Mouse (Mus musculus): ENCODE measurements around the gene Olfr181. TPM values are rescaled to one million over a fixed set of nuclear protein-coding genes. Genes with fewer than 3 reads are reported as not detected.
A peak's percentile ranks its signal among the peaks of the same experiment; 100 is the strongest.

The Olfr181 gene
- not detected in 2 replicates for total RNA-seq (2014; rRNA removed)
- not detected in 2 replicates for polyA plus RNA-seq (2015; fragmentation: Nextera tagmentation; extraction: Ambion mirVana)

DNA sequence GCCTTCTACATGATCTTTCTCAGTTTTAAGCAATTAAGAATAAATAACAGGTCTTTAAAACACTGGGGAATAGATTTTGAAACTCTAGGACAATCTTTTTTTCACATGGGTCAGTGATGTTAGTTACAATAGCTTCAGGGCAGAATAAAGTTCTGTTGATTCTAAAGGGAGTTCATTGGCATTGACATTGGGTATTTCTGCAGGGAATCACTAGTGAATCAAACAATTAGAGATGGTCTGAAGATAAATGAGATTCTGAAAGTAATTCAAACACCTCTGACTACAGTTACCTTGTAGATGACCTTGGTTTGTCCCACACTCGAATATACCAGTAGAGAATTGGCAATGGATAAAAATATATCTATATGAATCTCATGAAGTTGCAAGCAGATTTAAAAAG is at the start of gene Olfr181:
Olfr181 (minus strand) TSS at position 101 of the 400 bp plus-strand sequence.
- TF ChIP-seq CTCF (IDR thresholded peaks at IDR 0.05; ENCODE audit: low read depth), result no peak
- Histone ChIP-seq H3K36me3 (ENCODE audit: insufficient read depth) (no peaks in the 10 kb centered on the region), H3K27me3 (ENCODE audit: insufficient read depth, low read length) (no peaks in the 10 kb centered on the region), H3K9ac (no peak within 1 kb of the TSS), H3K4me2 (ENCODE audit: low read depth) (no peak within 1 kb of the TSS), H3K4me3 (ENCODE audit: low read depth, low read length) (no peak within 1 kb of the TSS), H3K9me3 (ENCODE audit: low read length) (no peaks in the 10 kb centered on the region), H3K27ac (ENCODE audit: low read depth, low read length) (no peak within 1 kb of the TSS), H3K4me1 (ENCODE audit: insufficient read depth) (no peaks in the 10 kb centered on the region)
- 65% methylated on average over 1 of the region's 1 CpGs for WGBS
- no peak for DNase-seq
- ATAC-seq, result no peak

DNA sequence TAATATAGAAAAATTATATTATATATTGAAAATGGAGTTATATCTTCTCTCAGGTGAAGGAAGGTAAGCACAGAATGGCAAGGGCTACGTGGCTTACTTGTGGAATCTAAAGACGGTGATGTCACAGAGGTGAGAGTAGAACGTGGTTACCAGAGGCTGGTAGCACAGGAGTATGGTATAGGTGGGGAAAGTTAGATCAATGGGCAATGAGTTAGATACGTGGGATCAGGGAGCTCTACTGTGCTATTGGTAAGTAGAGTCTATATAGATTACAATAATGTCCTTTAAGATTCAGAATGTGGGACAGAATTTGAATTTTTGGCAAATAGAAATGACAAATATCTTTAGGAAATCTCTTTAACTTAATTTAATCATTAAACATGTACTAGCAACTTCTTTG is 737 bp upstream of the Olfr181 start, which contains the start of gene Olfr180:
Olfr180 (minus strand) TSS at position 101 of the 400 bp plus-strand sequence.
- Histone ChIP-seq H3K36me3 (ENCODE audit: insufficient read depth) (no peaks in the 10 kb centered on the region), H3K9me3 (ENCODE audit: low read length) (no peaks in the 10 kb centered on the region), H3K4me2 (ENCODE audit: low read depth) (no peak within 1 kb of the TSS), H3K4me1 (ENCODE audit: insufficient read depth) (no peaks in the 10 kb centered on the region), H3K27me3 (ENCODE audit: insufficient read depth, low read length) (no peaks in the 10 kb centered on the region), H3K4me3 (ENCODE audit: low read depth, low read length) (no peak within 1 kb of the TSS), H3K9ac (no peak within 1 kb of the TSS), H3K27ac (ENCODE audit: low read depth, low read length) (no peak within 1 kb of the TSS)
- DNase-seq, result no peak
- 79% methylated on average over 4 of the region's 4 CpGs for WGBS
- no peak for ATAC-seq
- no peak for TF ChIP-seq CTCF (IDR thresholded peaks at IDR 0.05; ENCODE audit: low read depth)

DNA sequence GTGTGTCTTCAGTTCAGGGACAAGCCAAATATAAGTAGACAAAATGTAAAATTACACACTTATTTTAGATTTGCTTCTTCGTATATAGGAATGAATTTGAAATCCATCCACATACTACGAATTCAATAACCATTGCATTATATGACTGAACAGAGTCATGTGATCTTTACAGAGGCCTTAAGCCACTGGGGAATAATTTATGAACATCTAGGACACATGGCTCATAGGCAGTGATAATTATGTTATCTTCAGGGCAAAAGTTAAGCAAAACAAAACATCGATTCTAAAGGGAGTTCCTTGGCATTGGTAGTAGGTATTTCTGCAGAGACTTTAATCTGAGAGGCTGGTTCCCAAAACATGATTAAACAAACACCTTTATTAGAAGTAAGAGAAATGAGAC is 36.6 kb downstream of the Olfr181 start, which contains the start of gene Olfr178:
Olfr178 (minus strand) TSS at position 101 of the 400 bp plus-strand sequence.
- Histone ChIP-seq H3K4me3 (ENCODE audit: low read depth, low read length) (no peak within 1 kb of the TSS), H3K27me3 (ENCODE audit: insufficient read depth, low read length) (no peaks in the 10 kb centered on the region), H3K9ac (no peak within 1 kb of the TSS), H3K36me3 (ENCODE audit: insufficient read depth) (no peaks in the 10 kb centered on the region), H3K9me3 (ENCODE audit: low read length) (no peaks in the 10 kb centered on the region), H3K4me2 (ENCODE audit: low read depth) (no peak within 1 kb of the TSS), H3K27ac (ENCODE audit: low read depth, low read length) (no peak within 1 kb of the TSS), H3K4me1 (ENCODE audit: insufficient read depth) (no peaks in the 10 kb centered on the region)
- TF ChIP-seq CTCF (IDR thresholded peaks at IDR 0.05; ENCODE audit: low read depth), result no peak
- ATAC-seq (no peak), DNase-seq (no peak)
- 88% methylated on average over 3 of the region's 3 CpGs for WGBS

DNA sequence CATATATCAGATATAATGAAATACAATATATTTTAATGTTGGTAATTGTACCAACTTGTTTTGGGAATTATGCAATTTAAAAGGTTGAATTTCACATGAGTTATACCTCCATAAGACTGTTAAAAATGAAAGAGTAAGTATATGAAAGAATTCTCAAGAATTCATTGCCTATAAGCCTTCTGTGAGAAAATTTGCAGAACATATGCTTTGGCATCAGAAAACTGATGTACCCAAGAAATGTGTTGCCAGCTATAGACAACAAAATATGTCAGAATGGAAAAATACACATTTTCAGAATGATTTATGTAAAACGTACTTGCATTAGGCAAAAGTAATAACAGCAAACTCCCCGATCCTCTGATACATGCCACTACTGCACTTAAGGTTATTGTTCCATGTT is 44.1 kb downstream of the Olfr181 start:
- 78% methylated on average over 2 of the region's 2 CpGs for WGBS
- H3K4me3 ChIP-seq (ENCODE audit: low read depth, low read length), result no peak overlapping the region
- DNase-seq (peak; percentile 20), ATAC-seq (no peak)
- TF ChIP-seq CTCF (IDR thresholded peaks at IDR 0.05; ENCODE audit: low read depth), result no peak
- no peaks in the 10 kb centered on the region for H3K9me3 ChIP-seq (ENCODE audit: low read length)
- no peak overlapping the region for H3K9ac ChIP-seq
- H3K4me2 ChIP-seq (ENCODE audit: low read depth), result no peak overlapping the region
- no peaks in the 10 kb centered on the region for H3K4me1 ChIP-seq (ENCODE audit: insufficient read depth)
- no peak overlapping the region for H3K27ac ChIP-seq (ENCODE audit: low read depth, low read length)
- H3K27me3 ChIP-seq (ENCODE audit: insufficient read depth, low read length), result no peaks in the 10 kb centered on the region
- no peaks in the 10 kb centered on the region for H3K36me3 ChIP-seq (ENCODE audit: insufficient read depth)

Other genes with a start within 250 kb of the Olfr181 start
- gene Gpr15, start 209.7 kb downstream of the Olfr181 start, total RNA-seq (2014; rRNA removed), result 0.14 TPM in 1 of 2 replicates, not detected in the other
- not detected in 2 replicates for gene Gpr15, start 209.7 kb downstream of the Olfr181 start, polyA plus RNA-seq (2015; fragmentation: Nextera tagmentation; extraction: Ambion mirVana)
- 42.9 and 54.8 TPM in 2 replicates for gene Cldnd1, start 200.8 kb downstream of the Olfr181 start, total RNA-seq (2014; rRNA removed)
- gene Cldnd1, start 200.8 kb downstream of the Olfr181 start, polyA plus RNA-seq (2015; fragmentation: Nextera tagmentation; extraction: Ambion mirVana), result 117 and 129 TPM in 2 replicates
- gene Olfr172, start 165.6 kb downstream of the Olfr181 start, total RNA-seq (2014; rRNA removed), result not detected in 2 replicates
- not detected in 2 replicates for gene Olfr172, start 165.6 kb downstream of the Olfr181 start, polyA plus RNA-seq (2015; fragmentation: Nextera tagmentation; extraction: Ambion mirVana)
- gene Olfr173, start 128.5 kb downstream of the Olfr181 start, total RNA-seq (2014; rRNA removed), result not detected in 2 replicates
- gene Olfr173, start 128.5 kb downstream of the Olfr181 start, polyA plus RNA-seq (2015; fragmentation: Nextera tagmentation; extraction: Ambion mirVana), result not detected in 2 replicates
- not detected in 2 replicates for gene Olfr175-ps1, start 102.0 kb downstream of the Olfr181 start, total RNA-seq (2014; rRNA removed)
- gene Olfr175-ps1, start 102.0 kb downstream of the Olfr181 start, polyA plus RNA-seq (2015; fragmentation: Nextera tagmentation; extraction: Ambion mirVana), result not detected in 2 replicates
- not detected in 2 replicates for gene Olfr177, start 54.0 kb downstream of the Olfr181 start, total RNA-seq (2014; rRNA removed)
- not detected in 2 replicates for gene Olfr177, start 54.0 kb downstream of the Olfr181 start, polyA plus RNA-seq (2015; fragmentation: Nextera tagmentation; extraction: Ambion mirVana)
- not detected in 2 replicates for gene Olfr178, start 36.7 kb downstream of the Olfr181 start, total RNA-seq (2014; rRNA removed)
- gene Olfr178, start 36.7 kb downstream of the Olfr181 start, polyA plus RNA-seq (2015; fragmentation: Nextera tagmentation; extraction: Ambion mirVana), result not detected in 2 replicates
- not detected in 2 replicates for gene Olfr180, start 637 bp upstream of the Olfr181 start, total RNA-seq (2014; rRNA removed)
- gene Olfr180, start 637 bp upstream of the Olfr181 start, polyA plus RNA-seq (2015; fragmentation: Nextera tagmentation; extraction: Ambion mirVana), result not detected in 2 replicates
- gene Olfr183, start 66.6 kb upstream of the Olfr181 start, total RNA-seq (2014; rRNA removed), result not detected in 2 replicates
- not detected in 2 replicates for gene Olfr183, start 66.6 kb upstream of the Olfr181 start, polyA plus RNA-seq (2015; fragmentation: Nextera tagmentation; extraction: Ambion mirVana)
- not detected in 2 replicates for gene Olfr186, start 101.5 kb upstream of the Olfr181 start, total RNA-seq (2014; rRNA removed)
- gene Olfr186, start 101.5 kb upstream of the Olfr181 start, polyA plus RNA-seq (2015; fragmentation: Nextera tagmentation; extraction: Ambion mirVana), result not detected in 2 replicates
- not detected in 2 replicates for gene Olfr187, start 111.0 kb upstream of the Olfr181 start, total RNA-seq (2014; rRNA removed)
- gene Olfr187, start 111.0 kb upstream of the Olfr181 start, polyA plus RNA-seq (2015; fragmentation: Nextera tagmentation; extraction: Ambion mirVana), result not detected in 2 replicates
- gene Olfr190, start 149.2 kb upstream of the Olfr181 start, total RNA-seq (2014; rRNA removed), result not detected in 2 replicates
- not detected in 2 replicates for gene Olfr190, start 149.2 kb upstream of the Olfr181 start, polyA plus RNA-seq (2015; fragmentation: Nextera tagmentation; extraction: Ambion mirVana)
- not detected in 2 replicates for gene Olfr191, start 161.1 kb upstream of the Olfr181 start, total RNA-seq (2014; rRNA removed)
- gene Olfr191, start 161.1 kb upstream of the Olfr181 start, polyA plus RNA-seq (2015; fragmentation: Nextera tagmentation; extraction: Ambion mirVana), result not detected in 2 replicates
- not detected in 2 replicates for gene Olfr193, start 183.1 kb upstream of the Olfr181 start, total RNA-seq (2014; rRNA removed)
- gene Olfr193, start 183.1 kb upstream of the Olfr181 start, polyA plus RNA-seq (2015; fragmentation: Nextera tagmentation; extraction: Ambion mirVana), result not detected in 2 replicates
- not detected in 2 replicates for gene Olfr194, start 192.3 kb upstream of the Olfr181 start, total RNA-seq (2014; rRNA removed)
- not detected in 2 replicates for gene Olfr194, start 192.3 kb upstream of the Olfr181 start, polyA plus RNA-seq (2015; fragmentation: Nextera tagmentation; extraction: Ambion mirVana)
- gene Olfr195, start 218.3 kb upstream of the Olfr181 start, total RNA-seq (2014; rRNA removed), result not detected in 2 replicates
- gene Olfr195, start 218.3 kb upstream of the Olfr181 start, polyA plus RNA-seq (2015; fragmentation: Nextera tagmentation; extraction: Ambion mirVana), result not detected in 2 replicates
- not detected in 2 replicates for gene Olfr196, start 241.7 kb upstream of the Olfr181 start, total RNA-seq (2014; rRNA removed)
- gene Olfr196, start 241.7 kb upstream of the Olfr181 start, polyA plus RNA-seq (2015; fragmentation: Nextera tagmentation; extraction: Ambion mirVana), result not detected in 2 replicates

All from forebrain, postnatal 0 days (tissue).